Mouse (Mus musculus) hindbrain, embryonic 16.5 days (tissue): ENCODE data around the gene Cox4i1. TPM values are rescaled to one million over a fixed set of nuclear protein-coding genes. Genes with fewer than 3 reads are reported as not detected.

ENCODE experiments used
- ATAC-seq: fragments of 200-750 bp; cut with Nextera tagmentation; 2 replicates; pipeline ENCODE4 v1.8.0; 2017; ENCODE audit warnings: moderate TSS enrichment, moderate library complexity
- H3K27ac ChIP-seq: fragments of 300-500 bp; sonication (generic); 2 replicates; pipeline ENCODE4 v1.5.1; 2014; ENCODE audit warnings: low read depth, mild to moderate bottlenecking, control low read depth, low read length, moderate library complexity
- H3K27me3 ChIP-seq: fragments of 300-500 bp; sonication (generic); replicated peaks from 2 replicates; pipeline ENCODE4 v1.6.1; 2014; ENCODE audit warnings: low read length; ENCODE audit not compliant: control insufficient read depth, insufficient read depth
- H3K36me3 ChIP-seq: fragments of 300-500 bp; sonication (generic); 2 replicates; pipeline ENCODE4 v1.6.1; 2014; ENCODE audit warnings: mild to moderate bottlenecking, low read length, moderate library complexity, mixed read lengths; ENCODE audit not compliant: control insufficient read depth, insufficient read depth
- H3K4me1 ChIP-seq: fragments of 300-500 bp; sonication (generic); 2 replicates; pipeline ENCODE4 v1.6.1; 2014; ENCODE audit warnings: low read depth, low read length; ENCODE audit not compliant: control insufficient read depth, insufficient read depth
- H3K4me2 ChIP-seq: fragments of 300-500 bp; sonication (generic); 2 replicates; pipeline ENCODE4 v1.6.1; 2014; ENCODE audit warnings: mild to moderate bottlenecking, low read length, control low read depth, moderate library complexity
- H3K4me3 ChIP-seq: fragments of 300-500 bp; sonication (generic); 2 replicates; pipeline ENCODE4 v1.5.1; 2014; ENCODE audit warnings: mild to moderate bottlenecking, low read length, control low read depth, moderate library complexity
- H3K9ac ChIP-seq: fragments of 300-500 bp; sonication (generic); 2 replicates; pipeline ENCODE4 v1.6.1; 2014; ENCODE audit warnings: low read depth, mild to moderate bottlenecking, control low read depth, low read length, moderate library complexity
- H3K9me3 ChIP-seq: fragments of 300-500 bp; sonication (generic); 2 replicates; pipeline ENCODE4 v1.6.1; 2014; ENCODE audit warnings: mild to moderate bottlenecking, low read length, moderate library complexity; ENCODE audit not compliant: control insufficient read depth
- WGBS: fragments of 180-500 bp; shearing (Covaris S2); extraction: QIAGEN DNeasy Blood & Tissue Kit; methylation state at CpG from one replicate; pipeline ENCODE4 v1.1.7; 2014; 5-methylcytosine and 5-hydroxymethylcytosine counted together
- polyA plus RNA-seq: library from polyadenylated mRNA; unstranded; fragments of >200 nt; fragmentation: Nextera tagmentation; extraction: Ambion mirVana; gene quantifications from 2 replicates; pipeline ENCODE4 v1.2.1, GENCODE M21; 2015

Gene Cox4i1
- polyA plus RNA-seq, 1 experiment from 2014 or later: 1,379 TPM

GRCm38 (mm10) chr8:120709176-120709575 is 41.2 kb downstream of the Cox4i1 start:
- no peaks in the 10 kb centered on the region for H3K4me1 ChIP-seq
- no peak for ATAC-seq
- no peaks in the 10 kb centered on the region for H3K9me3 ChIP-seq
- no peak overlapping the region for H3K4me3 ChIP-seq
- no peak overlapping the region for H3K9ac ChIP-seq
- WGBS: 88% methylated on average over 10 of the region's 10 CpGs
- H3K27ac ChIP-seq: no peak overlapping the region
- H3K27me3 ChIP-seq: no peaks in the 10 kb centered on the region
- H3K4me2 ChIP-seq: no peak overlapping the region
- H3K36me3 ChIP-seq: no peaks in the 10 kb centered on the region

GRCm38 (mm10) chr8:120715200-120715599 is 47.2 kb downstream of the Cox4i1 start:
- 78% methylated on average over 6 of the region's 6 CpGs for WGBS

GRCm38 (mm10) chr8:120715996-120716680 is 48.1 kb downstream of the Cox4i1 start:
- Histone ChIP-seq H3K4me1 (no peaks in the 10 kb centered on the region), H3K9me3 (no peaks in the 10 kb centered on the region), H3K27ac (no peak overlapping the region), H3K4me3 (no peak overlapping the region), H3K9ac (no peak overlapping the region), H3K4me2 (no peak overlapping the region), H3K36me3 (no peaks in the 10 kb centered on the region), H3K27me3 (no peaks in the 10 kb centered on the region)
- WGBS: 82% methylated on average over 15 of the region's 15 CpGs
- no peak for ATAC-seq

More at GRCm38 (mm10) chr8:120715200-120715599, 47.2 kb downstream of the Cox4i1 start:
- no peak overlapping the region for H3K9ac ChIP-seq
- no peak for ATAC-seq
- no peaks in the 10 kb centered on the region for H3K9me3 ChIP-seq
- no peaks in the 10 kb centered on the region for H3K4me1 ChIP-seq
- no peak overlapping the region for H3K27ac ChIP-seq
- no peak overlapping the region for H3K4me2 ChIP-seq
- no peaks in the 10 kb centered on the region for H3K27me3 ChIP-seq
- no peaks in the 10 kb centered on the region for H3K36me3 ChIP-seq
- H3K4me3 ChIP-seq: no peak overlapping the region

- ATAC-seq: no peak
- WGBS: 78% methylated on average over 19 of the region's 19 CpGs
These were observed 51.7 kb downstream of the Cox4i1 start for GRCm38 (mm10) chr8:120719586-120720236.

GRCm38 (mm10) chr8:120723025-120723424 is 55.0 kb downstream of the Cox4i1 start:
- Histone ChIP-seq H3K4me3 (no peak overlapping the region), H3K27me3 (no peaks in the 10 kb centered on the region), H3K9me3 (no peaks in the 10 kb centered on the region), H3K36me3 (no peaks in the 10 kb centered on the region), H3K9ac (no peak overlapping the region), H3K4me2 (no peak overlapping the region), H3K27ac (no peak overlapping the region), H3K4me1 (no peaks in the 10 kb centered on the region)
- ATAC-seq: no peak
- 77% methylated on average over 6 of the region's 6 CpGs for WGBS

More at GRCm38 (mm10) chr8:120719586-120720236, 51.7 kb downstream of the Cox4i1 start:
- Histone ChIP-seq H3K4me2 (no peak overlapping the region), H3K27ac (no peak overlapping the region), H3K9me3 (no peaks in the 10 kb centered on the region), H3K9ac (no peak overlapping the region), H3K4me3 (no peak overlapping the region), H3K27me3 (no peaks in the 10 kb centered on the region), H3K4me1 (no peaks in the 10 kb centered on the region), H3K36me3 (no peaks in the 10 kb centered on the region)

Other genes starting within 250 kb of the Cox4i1 start
- gene Gins2, start 78.9 kb upstream of the Cox4i1 start, polyA plus RNA-seq: 20.6 and 22.0 TPM in 2 replicates
- 18.3 and 20.5 TPM in 2 replicates for gene 1190005I06Rik, start 20.6 kb upstream of the Cox4i1 start, polyA plus RNA-seq
- gene Gm27021, start 143 bp upstream of the Cox4i1 start, polyA plus RNA-seq: 6.5 and 7.9 TPM in 2 replicates
- gene Emc8, start 351 bp downstream of the Cox4i1 start, polyA plus RNA-seq: 118 and 124 TPM in 2 replicates
- gene Irf8, start 68.1 kb downstream of the Cox4i1 start, polyA plus RNA-seq: 4.2 and 4.8 TPM in 2 replicates